Mouse (Mus musculus) T-helper 2 cell (primary cell): Measurements from ENCODE around the gene Mroh3.

Experiments used
- in situ Hi-C: fragments of 300-600 bp; cut with MboI, MseI; formaldehyde crosslinking; loops from one replicate; pipeline ENCODE4 v1.15.1; 2025; ENCODE audit warnings: high pct_unique_total_duplicates

Mroh3 gene

DNA sequence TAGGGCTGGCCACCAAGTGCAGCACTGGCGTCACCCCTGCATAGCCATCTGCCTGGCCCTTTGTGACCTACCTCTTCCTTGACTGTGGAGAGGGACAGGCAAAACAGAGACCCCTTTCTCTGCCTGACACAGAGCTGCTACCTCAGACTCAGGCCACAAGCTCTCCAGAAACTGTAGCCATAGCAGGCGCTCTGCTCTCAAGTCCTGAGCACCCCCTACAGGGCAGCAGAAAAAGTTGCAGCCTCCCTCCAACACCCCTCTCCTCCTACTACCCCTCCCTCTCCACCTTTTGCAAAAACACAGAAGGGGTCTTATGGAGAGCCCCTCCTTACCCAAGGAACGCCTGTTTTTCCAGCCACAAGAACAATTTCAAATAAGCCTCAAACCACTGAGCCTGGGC lies at the start of gene Mroh3:
Gene Mroh3, minus strand, starts transcription at position 26 of the 400 bp plus-strand sequence.
- in situ Hi-C loops, result no loop called here

GRCm38 (mm10) chr1:136260635-136261238 lies 48.1 kb upstream of the Mroh3 start, which contains the start of gene Gpr25:
Gpr25 (minus strand) TSS chr1:136260873.
- in situ Hi-C loops, result no loop called here

- in situ Hi-C loops, result no loop called here
Measured at GRCm38 (mm10) chr1:136259893-136260634, 47.4 kb upstream of the Mroh3 start.

DNA sequence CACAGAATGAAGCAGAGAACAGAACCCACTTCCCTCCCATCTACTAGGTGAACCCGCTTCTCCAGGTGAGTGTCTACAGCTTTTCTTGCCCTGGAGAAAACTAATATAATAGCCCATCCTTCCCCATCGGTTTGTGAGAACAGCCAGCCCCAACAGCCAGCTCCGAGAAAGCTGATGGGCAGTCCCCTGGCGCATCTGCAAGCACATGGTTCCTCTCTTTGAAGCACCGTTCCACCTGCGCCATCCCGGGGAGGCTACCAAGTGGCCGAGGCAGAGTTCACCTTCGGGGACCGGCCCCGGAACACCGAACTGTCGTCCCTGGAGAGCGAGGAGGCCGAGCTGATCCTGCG lies 46.9 kb upstream of the Mroh3 start:
- in situ Hi-C loops, result no loop called here

- in situ Hi-C loops, result no loop called here
Measured at GRCm38 (mm10) chr1:136258495-136258894, 45.9 kb upstream of the Mroh3 start.

- in situ Hi-C loops, result no loop called here
Measured at GRCm38 (mm10) chr1:136255657-136256056, 43.0 kb upstream of the Mroh3 start.

DNA sequence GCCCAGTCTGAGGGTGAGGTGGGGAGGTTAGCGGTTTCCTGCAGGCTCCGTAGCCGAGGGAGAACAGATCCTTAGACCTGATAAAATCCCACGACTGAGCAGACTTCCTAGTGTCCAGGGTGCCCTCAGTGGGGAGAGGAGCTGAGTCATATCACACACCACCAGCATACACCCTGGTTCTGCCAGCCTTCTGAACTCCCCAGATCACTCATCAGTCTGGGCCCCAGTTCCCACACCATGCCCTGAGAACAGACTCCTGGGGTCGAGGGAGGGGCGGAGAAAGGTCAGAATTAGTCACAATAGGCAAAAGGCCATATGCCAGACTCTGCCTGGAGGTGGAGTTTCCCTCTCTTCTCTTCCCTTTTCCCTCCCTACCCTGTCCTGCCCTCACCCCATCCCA lies 42.5 kb upstream of the Mroh3 start:
- in situ Hi-C loops, result no loop called here

DNA sequence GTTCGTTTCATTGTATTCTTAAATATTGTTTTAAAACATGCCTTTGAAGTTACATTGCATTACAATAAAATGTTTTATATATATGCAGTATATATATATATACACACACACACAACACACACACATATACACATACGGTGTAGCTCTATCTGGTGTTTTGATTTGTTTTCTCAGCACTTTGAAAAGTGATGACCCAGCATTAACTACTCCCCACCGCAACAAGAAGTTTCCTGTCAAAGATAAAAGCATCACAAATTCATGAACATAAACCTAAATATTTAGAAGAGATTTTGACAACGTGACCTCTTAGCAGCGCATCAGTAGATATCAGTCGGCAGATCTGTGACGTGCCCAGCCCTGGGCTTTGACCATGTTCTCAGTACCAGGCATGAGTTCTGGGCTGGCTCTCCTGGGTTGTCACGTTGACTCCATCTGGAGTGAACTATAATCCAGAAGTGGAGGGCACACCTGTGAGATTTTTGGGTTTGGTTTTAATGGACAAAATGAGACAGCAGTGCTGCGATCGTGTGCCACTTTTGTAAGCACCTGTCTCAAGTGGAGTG lies 42.0 kb upstream of the Mroh3 start:
- in situ Hi-C loops, result no loop called here

DNA sequence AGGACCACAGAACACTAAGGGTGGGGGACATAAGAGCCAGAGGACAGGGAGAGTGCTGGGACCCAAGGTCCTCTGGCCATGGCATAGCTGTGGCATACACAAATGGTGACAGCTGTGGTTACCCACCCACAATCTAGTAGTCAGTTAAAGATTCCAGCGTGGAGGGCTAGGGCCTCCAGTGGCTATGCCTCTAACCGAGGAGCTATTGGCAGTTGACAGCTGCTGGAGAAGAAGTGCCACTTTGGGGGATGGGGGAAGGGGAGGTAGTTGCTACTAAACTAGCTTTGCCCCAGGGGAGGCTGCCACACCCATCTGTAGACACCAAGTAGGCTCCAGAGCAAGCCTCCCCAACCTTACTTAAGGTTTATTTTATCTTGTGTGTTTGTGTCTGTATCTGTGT lies 40.8 kb upstream of the Mroh3 start:
- in situ Hi-C loops, result no loop called here

DNA sequence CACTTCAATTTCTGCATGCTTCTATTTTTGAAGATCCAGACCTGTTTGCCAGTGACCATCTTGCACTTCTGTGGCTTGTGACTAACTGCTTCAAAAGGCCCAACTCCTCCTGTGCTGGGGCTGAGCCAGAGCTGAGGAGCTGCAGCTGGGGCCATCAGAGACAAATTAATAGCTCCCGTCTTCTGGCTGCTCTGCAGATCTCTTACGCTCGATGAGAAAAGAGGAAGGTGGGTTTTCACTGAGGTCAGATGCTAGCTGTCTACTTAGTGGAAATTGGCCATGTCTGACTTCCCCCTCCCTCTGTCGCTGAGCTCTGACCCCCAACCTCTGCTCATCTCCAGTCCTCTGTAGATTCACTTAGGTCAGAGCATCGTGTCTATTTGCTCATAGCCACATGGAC lies 37.0 kb upstream of the Mroh3 start:
- in situ Hi-C loops, result no loop called here

- in situ Hi-C loops, result no loop called here
Measured at GRCm38 (mm10) chr1:136247393-136247792, 34.8 kb upstream of the Mroh3 start.

DNA sequence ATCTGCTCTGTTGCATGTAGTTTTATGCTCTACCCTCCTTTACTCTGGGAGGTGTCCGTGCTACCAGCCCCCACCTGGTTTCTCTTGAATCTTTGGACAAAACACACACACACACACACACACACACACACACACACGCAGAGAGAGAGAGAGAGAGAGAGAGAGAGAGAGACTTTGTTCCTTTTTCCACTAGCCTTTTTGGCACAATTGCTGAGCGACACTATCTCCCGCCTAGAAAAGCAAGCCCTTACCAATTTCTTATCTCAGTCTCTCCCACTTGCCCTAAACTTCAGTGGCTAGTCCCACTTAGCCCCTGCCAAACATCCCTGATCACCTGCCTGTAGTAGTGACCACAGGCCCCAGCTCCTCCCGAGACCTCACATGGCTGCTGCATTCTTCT lies 31.8 kb upstream of the Mroh3 start:
- in situ Hi-C loops, result no loop called here

- in situ Hi-C loops, result no loop called here
Measured at GRCm38 (mm10) chr1:136241801-136242200, 29.2 kb upstream of the Mroh3 start.

DNA sequence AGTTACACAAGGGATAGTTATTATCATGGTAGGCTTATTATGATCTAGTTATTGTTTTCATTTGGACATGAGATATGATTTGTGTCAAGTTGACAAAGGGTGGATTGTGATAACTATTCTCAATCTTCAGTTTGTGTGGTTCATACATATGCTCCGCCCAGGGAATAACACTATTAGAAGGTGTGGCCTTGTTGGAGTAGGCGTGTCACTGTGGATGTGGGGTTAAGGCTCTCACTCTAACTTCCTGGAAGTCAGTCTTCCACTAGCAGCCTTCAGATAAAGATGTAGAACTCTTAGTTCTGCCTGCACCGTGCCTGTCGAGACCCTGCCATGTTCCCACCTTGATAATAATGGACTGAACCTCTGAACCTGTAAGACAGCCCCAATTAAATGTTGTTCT lies 25.9 kb upstream of the Mroh3 start:
- in situ Hi-C loops, result no loop called here

GRCm38 (mm10) chr1:136234595-136235092 lies 22.0 kb upstream of the Mroh3 start:
- in situ Hi-C loops, result no loop called here

GRCm38 (mm10) chr1:136233892-136234594 lies 21.4 kb upstream of the Mroh3 start, which contains the start of gene Inava:
Inava (minus strand) TSS chr1:136234264.
- in situ Hi-C loops, result no loop called here

- in situ Hi-C loops, result no loop called here
Measured at GRCm38 (mm10) chr1:136232986-136233790, 20.6 kb upstream of the Mroh3 start.

- in situ Hi-C loops, result no loop called here
Measured at GRCm38 (mm10) chr1:136232285-136232926, 19.8 kb upstream of the Mroh3 start.

DNA sequence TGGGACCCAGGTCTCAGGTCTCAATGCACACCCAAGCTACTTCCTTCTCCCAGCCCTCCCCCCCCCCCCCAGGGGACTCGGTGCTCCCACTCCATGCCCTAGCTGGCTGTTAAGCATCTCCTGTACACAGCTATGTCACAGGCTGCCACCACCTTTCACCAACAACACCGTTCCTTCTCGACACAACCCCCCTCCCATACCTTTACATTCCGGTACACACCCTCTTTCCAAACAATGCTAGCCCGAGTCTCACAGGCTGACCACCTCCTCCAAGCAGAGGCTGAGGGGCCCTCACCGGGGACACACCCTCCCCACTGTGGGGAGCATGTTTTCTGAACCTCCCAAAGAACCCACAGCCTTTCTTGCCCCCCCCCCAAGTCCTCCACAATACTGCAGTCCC lies 19.0 kb upstream of the Mroh3 start:
- in situ Hi-C loops, result no loop called here

DNA sequence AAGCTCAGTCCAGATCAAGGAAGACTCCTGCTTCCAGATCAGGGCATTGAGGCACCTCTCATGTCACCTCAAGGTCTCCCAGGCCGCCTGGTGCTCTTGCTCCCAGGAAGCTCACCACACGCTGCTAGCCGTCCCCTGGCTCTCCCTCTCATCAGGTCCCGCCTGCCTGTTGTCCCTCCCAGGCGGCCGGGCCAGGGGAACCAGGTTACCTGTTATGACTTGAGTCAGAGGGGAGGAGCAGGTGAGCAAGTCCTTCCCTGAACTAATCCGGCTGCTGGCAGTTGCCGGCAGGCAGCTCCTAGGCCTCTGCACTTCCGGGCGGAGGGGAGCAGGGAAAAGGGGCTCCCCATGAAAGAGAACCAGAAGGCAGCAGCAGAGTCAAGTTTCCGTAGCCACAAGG lies 17.6 kb upstream of the Mroh3 start:
- in situ Hi-C loops, result no loop called here

- in situ Hi-C loops, result no loop called here
Measured at GRCm38 (mm10) chr1:136229040-136229373, 16.4 kb upstream of the Mroh3 start.
